Mouse (Mus musculus) WW6 (cell line): ENCODE measurements around the gene Bcor.

ENCODE experiments used
- DNase-seq: peaks from one replicate; pipeline ENCODE4 v3.0.0-alpha.2; 2013; ENCODE audit warnings: low read depth, low spot score

Gene Bcor

DNA sequence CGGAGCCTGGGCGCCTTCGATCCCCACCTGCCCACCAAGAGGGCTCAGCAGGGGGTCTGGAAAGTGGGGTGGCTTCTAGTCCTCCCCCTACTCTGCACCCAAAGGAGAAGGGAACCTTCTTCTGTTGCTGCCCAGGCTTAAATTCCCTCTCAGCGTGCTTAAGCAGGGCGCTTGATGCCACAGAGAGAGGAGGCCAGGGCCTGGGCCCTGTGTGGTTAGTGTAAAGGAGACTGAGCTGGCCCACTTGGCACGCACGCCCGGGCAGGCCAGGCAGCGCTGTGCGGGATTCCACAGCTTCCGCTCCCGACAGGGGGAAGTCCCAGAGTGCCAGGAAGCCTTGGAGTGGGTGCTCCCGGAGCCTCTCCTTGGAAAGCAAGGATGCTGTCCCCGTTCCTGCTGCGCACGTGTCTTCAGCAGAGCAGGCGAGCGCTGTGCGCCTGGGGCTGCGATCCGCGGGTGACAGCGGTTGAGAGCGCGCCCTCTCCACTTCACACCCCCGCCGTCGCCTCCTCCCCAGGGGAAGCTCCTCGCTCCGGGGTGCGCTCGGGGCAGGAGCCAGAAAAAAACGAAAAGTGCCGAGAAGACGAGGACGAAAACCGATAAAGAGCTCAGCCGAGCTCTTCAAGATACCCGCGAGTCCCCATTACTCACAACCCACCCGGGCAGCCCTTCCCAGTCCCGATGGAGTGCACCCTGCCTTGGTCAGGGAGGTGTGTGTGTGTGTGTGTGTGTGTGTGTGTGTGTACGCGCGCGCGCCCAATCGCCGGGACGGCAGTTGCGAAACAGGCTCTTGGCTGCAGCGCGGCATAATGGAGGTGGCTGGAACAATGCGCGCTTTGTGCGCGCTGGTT is 153.9 kb downstream of the Bcor start:
- DNase-seq = no peak

DNA sequence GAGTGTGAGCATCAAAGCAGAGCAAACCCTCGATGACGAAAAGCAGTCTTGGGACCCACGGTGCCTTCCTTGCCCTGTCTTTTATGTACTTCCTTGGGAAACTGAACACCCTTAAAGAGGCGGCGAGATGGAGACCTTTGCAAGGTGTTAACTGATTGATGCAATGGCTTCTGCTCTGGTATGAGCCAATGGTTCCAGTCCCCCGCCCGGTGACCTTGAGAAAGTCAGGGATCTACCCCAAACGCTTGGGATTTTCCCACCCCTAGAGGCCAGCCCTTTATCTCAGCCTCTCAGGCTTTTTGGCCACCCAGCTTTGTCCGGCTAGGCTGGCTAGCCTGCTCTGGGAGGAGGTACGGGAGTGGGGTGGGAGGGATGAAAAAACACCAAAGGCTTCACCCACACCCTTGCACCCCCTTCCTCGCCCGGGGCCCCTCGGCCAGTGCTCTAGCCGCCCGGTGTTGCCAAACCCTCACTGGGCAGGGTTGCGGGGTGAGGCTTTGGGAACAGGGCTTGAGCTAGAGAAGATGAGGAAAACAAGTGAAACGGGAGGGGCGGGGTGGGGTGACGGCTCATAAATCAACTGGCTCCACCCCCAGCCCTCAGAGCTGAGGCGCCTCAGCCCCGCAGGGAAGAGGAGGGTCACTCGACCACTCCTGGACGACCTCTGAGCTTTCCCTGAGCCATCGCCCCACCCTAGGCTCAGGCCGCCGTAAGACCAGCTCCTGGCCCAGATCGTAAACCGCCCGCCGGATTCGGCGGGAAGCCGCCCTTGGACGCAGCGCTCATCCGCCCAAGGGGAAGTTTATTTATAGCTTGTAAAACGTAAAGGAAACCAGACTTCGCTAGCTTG is 154.7 kb downstream of the Bcor start:
- no peak for DNase-seq

DNA sequence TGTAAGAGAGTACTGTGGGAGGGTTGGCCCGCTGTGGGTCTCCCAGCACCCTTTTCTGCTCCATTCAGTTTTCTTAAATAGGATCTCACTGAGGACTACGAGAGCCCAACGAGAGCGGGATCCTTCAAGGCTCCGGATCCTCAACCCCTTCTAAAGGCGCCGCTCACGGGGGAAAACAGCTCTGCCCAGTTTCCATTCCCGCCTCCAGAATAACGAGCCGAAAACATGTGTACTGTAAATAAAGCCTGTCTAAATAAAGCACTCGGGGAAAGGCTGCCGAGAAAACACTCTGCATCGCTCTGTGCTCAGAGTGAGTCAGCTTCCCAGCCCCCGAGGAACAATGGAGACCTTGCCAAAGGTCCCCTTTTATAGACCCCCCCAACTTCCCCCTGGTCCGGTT is 155.7 kb downstream of the Bcor start:
- no peak for DNase-seq

GRCm38 (mm10) chrX:12003947-12004346 is 156.2 kb downstream of the Bcor start:
- no peak for DNase-seq

DNA sequence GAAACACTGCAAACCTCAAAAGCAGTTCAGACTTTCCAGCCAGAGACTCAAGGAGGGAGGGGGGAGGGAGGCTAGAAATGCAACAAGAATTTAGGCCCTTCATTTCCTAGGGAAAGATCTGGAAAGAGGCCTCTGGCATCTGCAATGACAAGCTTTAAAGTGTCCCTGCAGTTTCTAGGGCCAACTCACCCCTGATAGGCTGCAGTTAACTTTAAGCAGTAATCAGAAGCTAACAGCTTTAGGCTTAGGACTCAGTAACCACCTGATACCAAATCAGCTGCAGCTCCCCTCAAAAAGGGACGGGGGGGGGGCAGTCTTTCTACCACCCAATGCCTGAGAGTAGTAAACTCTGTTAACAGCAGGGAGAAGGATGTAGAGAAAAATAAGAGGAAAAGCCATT is 156.6 kb downstream of the Bcor start:
- DNase-seq = no peak

DNA sequence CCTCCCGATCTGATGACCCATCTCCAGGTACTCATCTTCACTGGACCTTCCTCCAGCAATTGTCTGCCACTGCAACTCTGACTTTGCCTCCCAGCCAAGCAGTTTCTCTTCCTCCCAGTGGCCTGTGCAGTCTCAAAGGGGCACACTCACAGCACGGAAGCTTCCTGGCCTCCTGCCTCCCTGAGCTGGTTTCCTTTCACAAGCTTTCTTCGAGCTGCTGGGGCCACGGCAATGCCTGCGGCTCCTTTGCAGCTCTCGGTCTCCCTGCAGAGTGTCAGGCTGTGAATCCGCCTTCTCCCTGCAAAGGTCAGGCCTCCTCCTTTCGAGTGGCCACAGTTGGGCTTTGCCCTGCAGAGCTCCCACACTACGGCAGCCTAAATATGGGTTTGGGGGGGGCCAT is 157.0 kb downstream of the Bcor start:
- DNase-seq = no peak

DNA sequence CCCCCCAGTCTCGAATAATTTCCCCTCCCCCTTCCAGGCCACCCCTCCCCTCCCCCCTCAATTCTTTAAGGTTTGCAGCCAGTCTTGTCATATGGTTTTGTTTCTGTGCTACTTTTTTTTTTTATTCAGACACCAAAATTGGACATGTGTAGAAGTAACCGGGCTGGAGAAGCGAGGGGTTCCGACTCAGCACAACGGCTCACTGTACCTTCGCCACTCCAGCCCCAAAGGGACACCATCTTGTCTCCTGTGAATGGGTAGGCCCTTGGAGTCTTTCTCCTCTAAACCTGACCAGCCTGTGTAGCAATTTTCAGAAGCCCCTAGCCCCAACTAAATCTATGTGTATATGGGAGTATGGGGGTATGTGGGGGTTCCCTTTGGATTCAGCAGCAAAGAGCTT is 157.6 kb downstream of the Bcor start:
- no peak for DNase-seq

GRCm38 (mm10) chrX:12001969-12002368 is 158.2 kb downstream of the Bcor start:
- no peak for DNase-seq

DNA sequence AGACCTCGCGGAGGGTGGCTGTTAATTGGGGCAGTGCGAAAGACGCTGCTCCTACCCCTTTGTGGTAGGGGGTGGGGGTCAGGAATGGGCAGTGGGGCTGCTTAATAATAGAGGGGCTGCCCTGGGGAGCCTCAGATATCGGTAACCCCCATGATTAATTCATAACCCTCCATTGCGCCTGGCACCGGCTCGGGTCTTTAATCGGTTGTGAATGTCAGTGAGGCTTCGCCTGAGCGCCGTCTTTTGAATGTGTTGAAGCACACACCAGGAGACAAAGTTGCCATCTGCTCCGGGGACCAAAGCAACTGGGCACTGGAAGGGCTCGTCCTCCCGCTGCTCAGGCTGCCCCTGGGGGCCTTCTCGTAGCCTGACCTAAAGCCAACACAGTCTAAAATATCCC is 158.8 kb downstream of the Bcor start:
- no peak for DNase-seq

DNA sequence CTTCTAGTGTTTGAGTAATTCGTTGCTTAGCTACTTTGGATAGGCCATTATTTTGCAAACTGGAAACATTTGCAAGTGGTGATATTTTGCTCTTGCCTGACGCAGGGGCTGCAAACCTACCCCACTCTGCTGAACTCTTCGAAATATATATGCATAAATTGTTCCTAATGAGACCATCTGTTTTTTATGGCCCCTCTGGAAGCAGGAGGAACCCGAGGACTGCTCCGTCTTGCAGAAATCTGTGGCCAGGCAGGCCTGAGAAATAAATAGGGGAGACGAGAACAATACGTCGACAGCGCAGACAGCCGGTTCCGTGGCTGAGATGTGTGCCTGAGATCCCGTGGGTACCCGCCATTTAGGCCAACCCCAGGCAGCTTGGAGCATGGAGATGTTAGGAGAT is 159.5 kb downstream of the Bcor start:
- DNase-seq = no peak

GRCm38 (mm10) chrX:11999951-12000350 is 160.2 kb downstream of the Bcor start:
- no peak for DNase-seq

GRCm38 (mm10) chrX:11998934-11999336 is 161.2 kb downstream of the Bcor start:
- peak; percentile 39 for DNase-seq

- DNase-seq = no peak
These were observed 163.3 kb downstream of the Bcor start for GRCm38 (mm10) chrX:11996891-11997290.

DNA sequence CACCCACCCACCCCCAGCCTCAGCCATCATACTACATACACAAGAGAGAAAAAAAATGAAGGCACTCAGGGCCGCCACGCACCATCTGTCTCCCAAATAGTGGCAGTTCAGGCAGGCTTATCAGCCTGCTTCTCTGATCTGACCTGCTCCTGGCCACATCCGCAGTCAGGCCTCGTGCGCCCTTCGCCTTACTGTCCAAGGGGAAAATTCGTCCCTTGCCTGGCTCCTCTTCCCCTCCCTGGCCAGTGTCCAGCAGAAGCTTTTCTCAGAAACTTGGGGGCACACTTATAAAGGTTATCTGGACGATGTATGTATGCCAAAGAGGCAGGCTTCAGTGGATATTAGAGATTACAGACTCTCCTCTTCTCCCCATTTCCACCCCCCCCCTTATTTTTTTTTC is 163.7 kb downstream of the Bcor start:
- DNase-seq = no peak

GRCm38 (mm10) chrX:11993641-11994419 is 166.3 kb downstream of the Bcor start:
- no peak for DNase-seq

GRCm38 (mm10) chrX:11989471-11989870 is 170.7 kb downstream of the Bcor start:
- DNase-seq = no peak

DNA sequence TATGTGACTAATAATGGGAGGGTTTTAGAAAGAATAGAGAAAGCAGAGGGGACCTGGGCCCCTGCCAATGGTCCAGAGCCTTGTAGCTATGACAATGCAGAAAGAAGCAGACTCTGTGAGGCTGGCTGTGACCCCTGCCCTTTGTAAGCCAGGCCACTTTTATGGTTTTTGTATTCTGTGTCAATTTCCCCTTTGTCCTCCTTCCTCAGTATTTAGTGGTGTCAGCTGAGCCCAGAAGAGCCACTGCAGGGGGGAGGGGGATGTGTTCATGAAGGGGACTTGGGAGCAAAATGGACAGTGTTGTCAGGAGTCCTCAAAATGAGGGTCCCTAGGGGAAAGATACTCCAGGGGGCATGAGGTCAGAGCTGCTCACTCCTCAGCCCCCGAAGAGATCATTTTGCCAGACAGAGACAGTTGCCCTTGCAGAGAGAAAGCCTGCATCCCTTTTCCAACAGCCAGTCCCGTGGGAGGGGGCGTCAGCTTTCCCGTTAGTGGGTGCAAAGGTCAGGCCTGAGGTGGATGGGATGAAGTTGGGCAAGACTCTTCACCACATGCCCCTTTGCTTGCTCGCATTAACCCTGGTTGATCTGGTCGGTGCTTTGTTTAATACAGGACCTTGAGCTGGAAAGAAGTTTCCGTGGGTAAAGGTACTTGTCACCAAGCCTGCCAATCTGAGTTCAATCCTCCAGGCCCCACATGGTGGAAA is 171.8 kb downstream of the Bcor start:
- no peak for DNase-seq

DNA sequence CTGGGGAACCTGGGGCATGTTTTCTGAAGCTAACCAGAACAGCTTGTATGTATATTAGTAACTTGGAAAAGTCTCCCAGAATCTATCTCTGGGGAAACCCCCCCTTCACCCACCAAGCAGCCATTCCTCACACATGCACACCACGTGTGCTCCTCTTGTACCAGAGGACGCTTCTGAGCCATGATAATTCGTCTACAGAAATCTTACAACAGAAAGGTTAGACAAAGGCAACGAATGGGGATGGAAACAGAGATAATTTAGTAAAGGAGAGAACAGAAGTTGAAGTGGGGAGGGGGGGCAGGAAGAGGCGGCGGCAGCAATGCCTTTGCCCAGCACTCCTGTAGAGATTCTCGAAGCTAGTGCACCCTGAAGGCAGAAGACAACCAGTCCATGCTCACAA is 172.6 kb downstream of the Bcor start:
- no peak for DNase-seq
